Mouse (Mus musculus) kidney, postnatal 0 days (tissue): ENCODE results near the gene Smim17. TPM values are rescaled to one million over a fixed set of nuclear protein-coding genes. Genes with fewer than 3 reads are reported as not detected.

ENCODE experiments used
- ATAC-seq: fragments of 200-750 bp; cut with Nextera tagmentation; replicated peaks from 2 replicates; pipeline ENCODE4 v1.8.0; 2017; ENCODE audit warnings: low read depth, moderate number of reproducible peaks, moderate TSS enrichment, moderate library complexity; ENCODE audit not compliant: low FRiP score
- DNase-seq: peaks from one replicate; pipeline ENCODE4 v3.0.0-alpha.2; 2016; ENCODE audit warnings: low spot score
- H3K27ac ChIP-seq: fragments of 300-500 bp; sonication (generic); 2 replicates; pipeline ENCODE4 v1.5.1; 2014; ENCODE audit warnings: mild to moderate bottlenecking
- H3K27me3 ChIP-seq: fragments of 300-500 bp; sonication (generic); 2 replicates; pipeline ENCODE4 v1.6.1; 2014; ENCODE audit warnings: low read length, mixed read lengths; ENCODE audit not compliant: insufficient read depth
- H3K36me3 ChIP-seq: fragments of 300-500 bp; sonication (generic); 2 replicates; pipeline ENCODE4 v1.6.1; 2014; ENCODE audit warnings: low read length, mixed read lengths; ENCODE audit not compliant: insufficient read depth
- H3K4me1 ChIP-seq: fragments of 300-500 bp; sonication (generic); replicated peaks from 2 replicates; pipeline ENCODE4 v1.6.1; 2014; ENCODE audit warnings: antibody characterized with exemption, low read length, mixed read lengths; ENCODE audit not compliant: insufficient read depth
- H3K4me2 ChIP-seq: fragments of 300-500 bp; sonication (generic); 2 replicates; pipeline ENCODE4 v1.6.1; 2014; ENCODE audit warnings: mild to moderate bottlenecking, low read length, moderate library complexity, mixed read lengths
- H3K4me3 ChIP-seq: fragments of 300-500 bp; sonication (generic); replicated peaks from 2 replicates; pipeline ENCODE4 v1.5.1; 2014; ENCODE audit warnings: low read depth, low read length
- H3K9ac ChIP-seq: fragments of 300-500 bp; sonication (generic); 2 replicates; pipeline ENCODE4 v1.6.1; 2014; ENCODE audit warnings: low read depth, low read length
- H3K9me3 ChIP-seq: fragments of 300-500 bp; sonication (generic); replicated peaks from 2 replicates; pipeline ENCODE4 v1.6.1; 2016; ENCODE audit warnings: low read length, inconsistent platforms, mixed read lengths
- CTCF ChIP-seq: IDR thresholded peaks from 2 replicates; pipeline ENCODE4 v1.5.1; 2016; ENCODE audit warnings: antibody characterized with exemption, low read depth, mild to moderate bottlenecking, moderate library complexity
- WGBS: fragments of 180-500 bp; shearing (Covaris S2); extraction: QIAGEN DNeasy Blood & Tissue Kit; methylation state at CpG from one replicate; pipeline ENCODE4 v1.1.7; 2014; 5-methylcytosine and 5-hydroxymethylcytosine counted together
- polyA plus RNA-seq: library from polyadenylated mRNA; unstranded; fragments of >200 nt; fragmentation: Nextera tagmentation; extraction: Ambion mirVana; gene quantifications from 2 replicates; pipeline ENCODE4 v1.2.1, GENCODE M21; 2015

Gene Smim17
- polyA plus RNA-seq, 1 experiment from 2014 or later: not detected

DNA sequence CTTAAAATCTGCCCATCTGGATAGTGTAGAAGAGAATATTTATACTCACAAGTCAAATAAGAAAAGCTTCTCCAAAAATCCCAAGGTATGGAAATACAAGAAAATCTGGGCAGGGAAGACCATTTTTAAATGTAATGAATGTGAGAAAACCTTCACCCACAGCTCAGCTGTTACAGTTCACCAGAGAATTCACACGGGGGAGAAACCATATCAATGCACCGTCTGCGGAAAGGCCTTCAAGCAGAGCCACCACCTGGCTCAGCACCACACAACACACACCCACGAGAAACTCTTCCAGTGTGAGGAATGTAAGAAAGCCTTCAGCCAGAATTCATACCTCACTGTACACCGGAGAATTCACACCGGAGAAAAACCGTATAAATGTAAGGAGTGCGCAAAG, 20.1 kb upstream of the Smim17 start:
- H3K9ac ChIP-seq: no peak overlapping the region
- no peak overlapping the region for H3K4me2 ChIP-seq
- H3K4me1 ChIP-seq: 0 out of 2 replicates have a peak, but pooled peaks cover 3% of the 10 kb centered on the region
- H3K9me3 ChIP-seq: no peaks in the 10 kb centered on the region
- H3K27ac ChIP-seq: no peak overlapping the region
- no peak for TF ChIP-seq CTCF
- ATAC-seq: no peak
- H3K4me3 ChIP-seq: no peak overlapping the region
- WGBS: 82% methylated on average over 8 of the region's 8 CpGs
- no peaks in the 10 kb centered on the region for H3K36me3 ChIP-seq
- DNase-seq: no peak
- no peaks in the 10 kb centered on the region for H3K27me3 ChIP-seq

DNA sequence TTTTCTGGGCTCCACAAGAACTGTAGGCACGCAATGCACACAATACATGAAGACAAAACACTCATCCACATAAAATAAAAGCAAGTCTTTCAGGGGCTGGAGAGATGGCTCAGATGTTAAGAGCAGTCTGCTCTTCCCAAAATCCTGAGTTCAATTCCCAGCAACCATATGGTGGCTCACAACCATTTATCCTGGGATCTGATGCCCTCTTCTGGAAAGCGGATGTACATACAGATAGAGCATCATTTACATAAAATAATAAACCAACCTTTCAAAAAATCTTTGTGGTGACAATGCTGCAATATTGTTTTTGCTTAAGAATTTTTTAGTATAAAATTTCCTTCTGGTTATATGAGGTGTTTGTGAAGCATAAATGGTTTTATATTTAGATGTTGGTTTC, 17.1 kb upstream of the Smim17 start:
- WGBS: 89% methylated on average over 2 of the region's 2 CpGs

DNA sequence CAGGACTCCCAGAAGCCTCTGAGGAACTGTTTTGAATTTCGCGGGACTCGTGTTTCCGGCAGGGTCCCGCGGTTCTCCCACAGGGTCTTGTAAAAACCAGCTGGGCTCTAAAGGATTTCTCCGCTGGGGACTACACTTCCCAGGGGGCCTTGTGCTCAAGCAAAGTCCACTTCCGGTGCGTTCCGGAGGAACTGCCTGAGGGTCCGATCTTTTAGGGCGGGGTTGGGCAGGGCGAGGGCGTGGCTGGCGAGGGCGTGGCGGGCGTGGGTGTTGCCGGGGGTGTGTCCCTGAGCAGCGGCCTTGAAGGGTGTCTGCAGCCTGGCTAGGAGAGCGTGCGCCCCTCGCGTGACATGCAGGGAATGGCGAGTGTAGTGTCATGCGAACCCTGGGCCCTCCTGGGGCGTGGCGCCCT, 15.5 kb upstream of the Smim17 start, which contains the start of gene Zfp28:
Zfp28 (plus strand) TSS at position 252 of the 412 bp plus-strand sequence.
- Histone ChIP-seq H3K4me2 (peak within 1 kb of the TSS; percentile 62), H3K4me1 (0 out of 2 replicates have a peak, but pooled peaks cover 3% of the 10 kb centered on the region), H3K9me3 (no peaks in the 10 kb centered on the region), H3K27ac (no peak within 1 kb of the TSS), H3K36me3 (no peaks in the 10 kb centered on the region), H3K9ac (peak within 1 kb of the TSS; percentile 54), H3K4me3 (peak within 1 kb of the TSS; percentile 50), H3K27me3 (no peaks in the 10 kb centered on the region)
- DNase-seq: peak; percentile 97
- ATAC-seq: peak; percentile 98
- TF ChIP-seq CTCF: peak; percentile 41; the same call in 1 of the 2 replicates
- under 1% methylated on average over 28 of the region's 28 CpGs for WGBS

More for the DNA sequence above, 17.1 kb upstream of the Smim17 start:
- no peaks in the 10 kb centered on the region for H3K9me3 ChIP-seq
- H3K4me3 ChIP-seq: no peak overlapping the region
- H3K27ac ChIP-seq: no peak overlapping the region
- DNase-seq (no peak), ATAC-seq (no peak)
- no peaks in the 10 kb centered on the region for H3K36me3 ChIP-seq
- TF ChIP-seq CTCF: peak; percentile 40
- H3K27me3 ChIP-seq: no peaks in the 10 kb centered on the region
- no peak overlapping the region for H3K9ac ChIP-seq
- H3K4me1 ChIP-seq: 0 out of 2 replicates have a peak, but pooled peaks cover 3% of the 10 kb centered on the region
- H3K4me2 ChIP-seq: no peak overlapping the region

DNA sequence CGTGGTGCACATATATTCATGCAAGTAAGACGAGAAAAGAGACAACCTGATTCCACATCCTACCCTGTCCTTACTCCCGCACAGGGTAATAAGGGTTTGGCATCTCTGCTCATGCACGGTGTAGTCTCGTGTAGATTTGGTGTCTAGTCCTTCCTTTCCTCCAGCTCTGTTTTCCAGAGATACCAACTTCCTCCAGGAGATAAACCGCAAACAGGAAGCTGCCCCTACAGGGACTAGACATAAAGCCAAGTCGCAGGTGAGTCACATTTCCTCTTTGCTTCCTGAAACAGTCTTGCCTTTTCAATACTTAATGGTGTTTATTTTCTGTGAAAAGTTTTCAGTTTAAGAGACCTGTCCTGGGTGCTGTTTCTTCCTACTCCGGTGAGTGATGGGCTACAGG, 14.5 kb upstream of the Smim17 start:
- Histone ChIP-seq H3K4me1 (0 out of 2 replicates have a peak, but pooled peaks cover 3% of the 10 kb centered on the region), H3K9me3 (no peaks in the 10 kb centered on the region), H3K9ac (no peak overlapping the region), H3K27me3 (no peaks in the 10 kb centered on the region), H3K4me2 (peak overlapping the region; percentile 62), H3K27ac (no peak overlapping the region), H3K4me3 (peak overlapping the region; percentile 50; the same call in 1 of the 2 replicates), H3K36me3 (no peaks in the 10 kb centered on the region)
- DNase-seq: no peak
- no peak for ATAC-seq
- TF ChIP-seq CTCF: no peak
- WGBS: 60% methylated on average over 8 of the region's 8 CpGs

DNA sequence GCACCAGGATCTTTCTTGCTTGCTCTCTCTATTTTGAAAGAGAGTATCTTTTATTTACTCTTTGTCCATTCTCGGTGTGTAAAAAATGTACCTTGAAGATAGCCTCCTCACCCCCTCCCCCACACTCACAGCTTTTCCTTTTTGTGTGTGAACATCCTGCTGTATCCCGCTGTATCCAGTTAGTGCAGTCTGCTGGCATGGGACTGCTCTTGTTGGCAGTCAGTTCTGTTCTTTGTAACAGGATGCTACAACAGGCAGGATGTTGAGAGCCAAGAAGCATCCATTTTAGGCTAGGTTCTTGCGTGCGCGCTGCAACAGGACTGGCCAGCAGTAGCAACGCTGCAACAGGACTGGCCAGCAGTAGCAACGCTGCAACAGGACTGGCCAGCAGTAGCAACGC, 11.5 kb upstream of the Smim17 start:
- ATAC-seq (no peak), DNase-seq (no peak)
- Histone ChIP-seq H3K36me3 (0 out of 2 replicates have a peak, but pooled peaks cover 10% of the 10 kb centered on the region), H3K9me3 (no peaks in the 10 kb centered on the region), H3K4me1 (0 out of 2 replicates have a peak, but pooled peaks cover 3% of the 10 kb centered on the region), H3K4me2 (no peak overlapping the region), H3K4me3 (no peak overlapping the region), H3K27me3 (no peaks in the 10 kb centered on the region), H3K27ac (no peak overlapping the region), H3K9ac (no peak overlapping the region)
- no peak for TF ChIP-seq CTCF
- 96% methylated on average over 8 of the region's 8 CpGs for WGBS

DNA sequence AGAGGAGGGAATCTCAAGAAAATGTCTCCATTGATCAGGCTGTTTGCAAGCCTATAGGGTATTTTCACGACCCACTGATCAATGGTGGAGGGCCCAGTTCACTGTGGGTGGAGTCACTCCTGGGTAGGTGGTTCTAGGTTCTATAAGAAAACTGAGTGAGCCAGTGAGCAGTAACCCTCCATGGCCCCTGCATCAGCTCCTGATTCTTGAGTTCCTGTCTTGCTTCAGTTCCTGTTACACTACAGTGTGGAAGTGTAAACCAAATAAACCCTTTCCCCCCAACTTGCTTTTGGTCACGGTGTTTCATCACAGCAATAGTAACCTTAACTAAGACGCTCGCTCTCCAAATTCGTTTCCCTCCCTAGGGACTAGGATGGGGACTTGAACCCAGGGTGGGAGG, 9.5 kb upstream of the Smim17 start:
- Histone ChIP-seq H3K4me1 (no peaks in the 10 kb centered on the region), H3K27ac (no peak overlapping the region), H3K27me3 (no peaks in the 10 kb centered on the region), H3K4me3 (no peak overlapping the region), H3K9ac (no peak overlapping the region), H3K36me3 (peaks cover 19% of the 10 kb centered on the region), H3K4me2 (no peak overlapping the region), H3K9me3 (no peaks in the 10 kb centered on the region)
- ATAC-seq (no peak), DNase-seq (no peak)
- no peak for TF ChIP-seq CTCF
- WGBS: 85% methylated on average over 5 of the region's 5 CpGs

DNA sequence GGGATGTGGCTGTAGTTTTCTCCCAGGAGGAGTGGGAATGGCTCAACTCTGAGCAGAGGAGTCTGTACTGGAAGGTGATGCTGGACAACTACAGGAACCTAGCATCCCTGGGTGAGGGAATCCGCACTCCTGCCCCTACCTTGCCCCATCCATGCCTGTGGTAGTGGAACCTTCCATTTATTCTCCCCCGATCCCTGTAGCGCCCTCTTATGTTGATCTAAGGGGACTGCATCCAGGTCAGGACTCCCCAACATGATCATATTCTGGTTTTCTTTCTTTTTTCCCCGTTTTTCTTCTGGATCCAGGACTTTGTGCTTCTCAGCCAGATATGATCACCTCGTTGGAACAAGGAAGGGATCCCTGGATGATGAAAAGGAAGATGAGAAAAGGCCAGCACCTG, 9.1 kb upstream of the Smim17 start:
- no peaks in the 10 kb centered on the region for H3K9me3 ChIP-seq
- 74% methylated on average over 5 of the region's 5 CpGs for WGBS
- no peak for ATAC-seq

More for the DNA sequence above, 9.1 kb upstream of the Smim17 start:
- no peak overlapping the region for H3K4me2 ChIP-seq
- no peaks in the 10 kb centered on the region for H3K27me3 ChIP-seq
- no peak for TF ChIP-seq CTCF
- DNase-seq: no peak
- H3K4me3 ChIP-seq: no peak overlapping the region
- H3K27ac ChIP-seq: no peak overlapping the region
- H3K36me3 ChIP-seq: peaks cover 23% of the 10 kb centered on the region
- no peaks in the 10 kb centered on the region for H3K4me1 ChIP-seq
- no peak overlapping the region for H3K9ac ChIP-seq
